Mouse (Mus musculus) granulocyte monocyte progenitor cell, adult 5-6 weeks (primary cell): ENCODE results near the gene Sv2b. TPM values are rescaled to one million over a fixed set of nuclear protein-coding genes. Genes with fewer than 3 reads are reported as not detected.
A peak's percentile ranks its signal among the peaks of the same experiment; 100 is the strongest.
"Not testable (repeated sequence)": the region's sequence is repeated elsewhere in the genome, so short reads cannot be mapped to it uniquely, and the experiment has no call there.

Experiments
- ATAC-seq: replicated peaks from 2 replicates; pipeline ENCODE4 v1.8.0; 2016; ENCODE audit warnings: mild to moderate bottlenecking, moderate TSS enrichment, inconsistent platforms; ENCODE audit not compliant: poor library complexity, severe bottlenecking
- total RNA-seq, 2 experiments: library from RNA; stranded (forward) in 1 of 2; stranded (reverse) in 1 of 2; fragments of 200-712, 200-1000 nt in 1 of 2; fragments of >200 nt in 1 of 2; fragmentation: Nextera tagmentation in 1 of 2; gene quantifications; 2 replicates each; pipeline ENCODE4 v1.2.3; 2014 to 2017

The Sv2b gene
- total RNA-seq (2014; fragmentation: Nextera tagmentation) (not detected in 2 replicates), total RNA-seq (2017) (not detected in 2 replicates)

DNA sequence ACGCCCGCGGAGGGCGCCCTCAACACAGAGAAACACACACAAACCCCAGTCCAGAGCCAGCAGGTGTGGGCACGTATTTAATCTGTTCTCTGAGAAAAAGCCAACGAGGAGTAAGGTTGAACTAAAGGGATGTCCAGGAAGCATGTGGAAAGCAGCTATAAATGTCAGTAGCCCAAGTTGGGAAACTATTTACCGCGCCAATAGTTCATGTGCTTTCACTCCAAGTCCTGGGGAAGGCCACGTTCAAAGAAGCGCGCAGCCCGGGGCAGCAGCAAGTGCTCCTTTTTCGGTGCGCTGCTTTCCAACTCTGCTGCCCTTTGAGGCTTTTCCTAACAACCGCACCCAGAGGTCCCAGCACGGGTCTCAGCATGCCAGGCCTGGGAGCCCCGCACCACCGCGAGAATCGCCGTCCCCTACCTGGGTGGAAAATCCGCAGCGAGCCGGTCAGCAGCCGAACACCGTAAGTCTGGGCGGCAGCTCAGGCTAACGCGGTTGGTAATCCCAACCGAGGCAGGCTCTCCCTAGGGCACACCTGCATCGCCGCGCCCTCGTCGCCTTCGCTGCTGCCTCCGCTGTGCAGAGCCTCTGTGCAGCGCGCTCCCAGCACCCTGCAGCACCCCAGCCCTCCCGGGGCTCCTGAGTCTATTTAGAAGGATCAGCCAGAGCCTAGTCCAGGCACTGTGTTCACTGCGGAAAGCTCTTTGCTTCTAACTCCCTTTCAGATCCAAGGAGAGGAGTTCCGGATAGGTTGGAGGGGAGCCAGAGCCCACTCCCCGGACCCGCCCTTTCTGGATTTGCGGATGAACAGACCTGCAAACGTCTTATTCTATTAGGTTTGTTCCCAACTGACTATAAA, at the start of gene Sv2b:
Gene Sv2b (minus strand): TSS at position 806 of the 856 bp plus-strand sequence.
- ATAC-seq, result peak; percentile 44

DNA sequence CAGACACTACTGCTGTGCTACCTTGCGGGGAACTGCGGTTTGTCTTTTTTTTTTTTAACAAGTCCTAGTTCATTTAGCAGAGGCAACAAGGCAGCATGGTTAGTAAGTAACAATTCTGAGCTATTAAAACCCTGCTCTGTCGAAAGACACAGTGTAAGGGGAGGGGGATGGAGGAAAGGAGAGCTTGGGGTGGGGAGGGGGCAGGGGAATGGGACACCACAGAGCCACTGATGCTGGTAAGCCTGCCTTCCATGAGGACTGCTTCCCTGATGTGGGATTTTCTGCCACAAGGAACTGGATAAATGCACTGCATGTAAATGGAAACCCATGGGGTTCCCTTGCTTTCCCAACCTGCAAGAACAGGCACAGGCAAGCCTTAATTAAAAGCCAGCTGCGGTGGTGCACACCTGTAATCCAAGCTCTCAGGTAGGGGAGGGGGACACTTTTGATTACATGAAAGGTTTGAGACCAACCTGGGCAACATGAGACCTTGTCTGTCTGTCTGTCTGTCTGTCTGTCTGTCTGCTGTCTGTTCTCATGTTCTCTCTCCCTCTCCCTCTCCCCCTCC, 49.3 kb upstream of the Sv2b start:
- ATAC-seq, result no peak

GRCm38 (mm10) chr7:75355521-75355920, 46.5 kb upstream of the Sv2b start:
- ATAC-seq, result no peak

- ATAC-seq, result no peak
Measured at GRCm38 (mm10) chr7:75352777-75353374, 43.8 kb upstream of the Sv2b start.

DNA sequence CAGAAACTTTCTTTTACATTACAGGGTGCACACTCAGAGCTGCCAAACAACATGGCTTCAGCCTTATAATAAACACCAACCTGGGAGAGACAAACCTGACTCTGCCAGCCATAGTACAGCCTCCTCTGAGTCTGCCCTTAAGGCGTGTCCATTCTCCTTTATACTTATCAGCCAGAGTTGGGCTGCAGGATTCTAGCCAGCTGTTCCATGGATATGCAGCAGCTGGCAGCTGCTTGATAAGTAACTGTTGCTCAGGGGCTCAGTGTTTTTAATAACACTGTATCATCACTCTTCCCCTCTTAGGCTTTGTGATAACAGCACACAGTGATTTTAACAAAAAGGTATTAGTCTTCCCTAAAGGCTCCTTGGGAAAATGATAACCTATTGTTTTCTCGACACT, 41.1 kb upstream of the Sv2b start:
- ATAC-seq, result no peak

- no peak for ATAC-seq
Measured at GRCm38 (mm10) chr7:75332311-75332710, 23.2 kb upstream of the Sv2b start.

GRCm38 (mm10) chr7:75329740-75330142, 20.7 kb upstream of the Sv2b start:
- no peak for ATAC-seq

- no peak for ATAC-seq
Measured at GRCm38 (mm10) chr7:75328721-75329362, 19.8 kb upstream of the Sv2b start.

- ATAC-seq, result no peak
Measured at GRCm38 (mm10) chr7:75325273-75325672, 16.2 kb upstream of the Sv2b start.

DNA sequence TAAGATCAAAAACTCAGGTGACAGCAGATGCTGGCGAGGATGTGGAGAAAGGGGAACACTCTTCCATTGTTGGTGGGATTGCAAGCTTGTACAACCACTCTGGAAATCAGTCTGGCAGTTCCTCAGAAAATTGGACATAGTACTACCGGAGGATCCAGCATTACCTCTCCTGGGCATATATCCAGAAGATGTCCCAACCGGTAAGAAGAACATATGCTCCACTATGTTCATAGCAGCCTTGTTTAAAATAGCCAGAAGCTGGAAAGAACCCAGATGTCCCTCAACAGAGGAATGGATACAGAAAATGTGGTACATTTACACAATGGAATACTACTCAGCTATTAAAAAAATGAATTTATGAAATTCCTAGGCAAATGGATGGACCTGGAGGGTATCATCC, 13.7 kb upstream of the Sv2b start:
- not testable (repeated sequence) for ATAC-seq

DNA sequence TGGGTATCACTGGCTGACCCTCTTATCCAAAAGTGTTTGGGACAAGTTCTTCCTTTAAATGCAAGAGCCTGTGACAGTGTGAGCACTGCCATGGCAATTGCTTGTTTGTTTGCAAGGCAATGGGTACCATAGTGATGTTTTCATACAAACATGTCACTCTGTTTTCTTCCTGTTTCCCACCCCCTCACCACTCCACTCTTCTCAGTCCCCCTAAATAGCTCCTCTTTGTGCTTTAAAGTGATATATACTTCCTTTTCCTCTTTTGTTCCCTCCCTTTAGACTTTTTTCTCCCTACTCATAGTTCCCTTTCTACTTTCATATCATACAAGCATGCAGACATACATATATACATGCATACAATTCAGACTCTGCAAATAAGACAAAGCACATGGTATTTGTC, 10.9 kb upstream of the Sv2b start:
- peak; percentile 61 for ATAC-seq

- ATAC-seq, result peak; percentile 65
Measured at GRCm38 (mm10) chr7:75318320-75318719, 9.3 kb upstream of the Sv2b start.

DNA sequence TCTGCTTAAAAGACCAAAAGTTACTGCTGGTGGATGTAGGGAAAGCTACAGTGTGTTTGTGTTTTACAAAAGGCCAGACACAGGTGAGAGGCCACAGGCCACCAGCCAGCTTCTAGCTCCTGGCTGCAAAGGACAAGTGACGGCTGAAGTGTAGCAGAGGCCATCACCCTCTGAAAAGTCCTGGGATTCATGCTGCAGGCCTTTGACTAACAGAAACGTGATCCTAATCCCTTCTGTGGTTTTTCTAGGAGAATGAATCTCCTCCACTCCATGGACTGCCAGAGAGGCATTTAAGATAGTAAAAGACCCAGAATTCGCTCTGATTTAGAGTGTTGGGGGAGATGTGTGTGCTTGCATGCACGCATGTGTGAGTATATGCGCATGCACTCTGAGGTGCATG, 5.8 kb upstream of the Sv2b start:
- no peak for ATAC-seq

DNA sequence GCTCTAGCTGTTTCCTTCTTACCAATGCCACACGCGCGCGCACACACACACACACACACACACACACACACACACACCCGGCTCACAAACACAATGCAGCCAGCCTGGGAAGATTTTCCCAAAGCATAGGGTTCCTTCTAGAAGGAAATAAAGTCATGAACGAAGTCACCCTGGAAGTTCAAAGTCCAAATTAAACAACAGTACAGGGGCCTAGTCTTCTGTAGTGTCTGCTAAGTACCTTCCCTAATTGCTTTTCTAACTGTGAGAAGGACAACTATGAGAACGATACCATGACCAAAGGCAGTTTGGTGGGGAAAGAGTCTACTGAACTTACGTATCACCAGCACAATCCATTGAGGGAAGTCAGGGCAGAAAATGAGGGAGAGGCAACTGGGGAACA, 508 bp upstream of the Sv2b start:
- ATAC-seq, result no peak

GRCm38 (mm10) chr7:75308140-75308456, 964 bp downstream of the Sv2b start:
- no peak for ATAC-seq

DNA sequence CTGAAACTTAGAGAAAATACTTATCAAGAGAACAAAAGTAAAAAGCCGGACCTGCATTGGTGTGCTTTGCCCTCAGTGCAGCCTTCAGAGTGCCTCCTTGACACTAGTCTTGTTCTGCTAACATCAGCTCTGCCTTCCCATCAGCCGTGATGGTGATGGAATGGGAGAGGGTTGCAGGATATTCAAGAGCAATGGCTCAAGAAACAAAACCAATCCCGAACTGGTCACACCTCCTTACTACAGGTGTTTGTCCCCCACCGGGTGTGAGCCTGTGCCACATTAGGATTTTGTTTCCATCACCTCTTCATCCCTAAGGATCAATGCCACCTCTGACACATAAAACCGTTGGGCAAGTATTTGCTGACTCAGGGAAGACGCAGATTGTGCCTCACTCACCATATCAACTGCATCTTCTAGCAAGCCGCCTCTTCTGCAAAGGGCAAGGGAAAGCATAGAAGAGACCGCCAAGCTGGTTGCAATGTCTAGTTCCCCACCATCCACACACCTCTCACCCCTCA, 1.4 kb downstream of the Sv2b start:
- ATAC-seq, result no peak

- no peak for ATAC-seq
Measured at GRCm38 (mm10) chr7:75305901-75306465, 3.1 kb downstream of the Sv2b start.

DNA sequence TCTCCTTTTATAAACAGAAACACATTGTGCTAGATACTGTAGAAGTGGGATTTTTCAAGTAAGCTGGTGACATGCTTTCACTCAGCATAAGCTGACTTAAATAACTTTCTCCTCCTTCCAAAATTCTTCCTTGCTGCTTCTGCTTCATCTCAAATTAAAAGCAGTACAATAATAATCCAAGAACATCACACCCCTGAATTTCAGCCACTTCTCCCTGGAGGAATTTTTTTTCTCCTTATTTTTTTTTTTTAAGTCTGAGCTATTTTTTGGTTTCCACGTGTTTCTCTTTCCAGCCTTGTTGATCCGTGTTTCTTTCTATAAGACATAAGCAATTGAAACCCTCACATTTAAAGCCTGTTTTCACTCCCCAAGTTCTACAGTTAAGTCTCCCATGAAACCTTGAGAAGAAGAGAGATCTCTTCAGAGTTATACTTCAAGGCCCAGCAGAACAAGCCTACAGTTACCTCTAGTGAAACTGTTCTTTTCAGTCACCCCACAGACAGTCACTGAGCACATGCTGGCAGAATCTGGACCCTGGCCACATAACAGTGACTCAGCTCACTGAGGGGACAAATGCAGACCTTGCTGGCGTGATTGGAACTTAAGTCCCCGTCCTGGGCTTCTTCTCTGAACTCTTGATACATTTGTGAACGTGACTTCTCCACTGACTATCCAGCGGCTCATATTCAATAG, 6.4 kb downstream of the Sv2b start:
- no peak for ATAC-seq

DNA sequence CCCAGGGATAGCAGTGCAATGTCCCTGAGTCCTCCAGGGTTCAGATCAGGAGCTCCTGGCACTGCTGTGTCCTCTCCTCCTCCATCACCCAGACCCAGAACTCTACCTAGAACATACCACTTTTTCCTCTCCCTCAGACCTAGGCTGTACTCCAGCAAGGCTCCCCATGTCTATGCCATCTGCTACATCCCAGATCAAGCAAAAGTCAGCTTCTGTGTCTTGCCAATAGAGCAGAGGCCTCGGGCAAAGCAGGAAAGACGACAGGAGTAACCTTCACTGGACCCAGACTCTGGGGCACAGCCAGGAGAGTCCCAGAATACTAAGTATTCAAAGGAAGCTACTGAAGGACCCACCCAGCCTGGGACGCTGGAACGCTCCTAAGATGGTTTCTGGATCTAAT, 9.8 kb downstream of the Sv2b start:
- no peak for ATAC-seq

DNA sequence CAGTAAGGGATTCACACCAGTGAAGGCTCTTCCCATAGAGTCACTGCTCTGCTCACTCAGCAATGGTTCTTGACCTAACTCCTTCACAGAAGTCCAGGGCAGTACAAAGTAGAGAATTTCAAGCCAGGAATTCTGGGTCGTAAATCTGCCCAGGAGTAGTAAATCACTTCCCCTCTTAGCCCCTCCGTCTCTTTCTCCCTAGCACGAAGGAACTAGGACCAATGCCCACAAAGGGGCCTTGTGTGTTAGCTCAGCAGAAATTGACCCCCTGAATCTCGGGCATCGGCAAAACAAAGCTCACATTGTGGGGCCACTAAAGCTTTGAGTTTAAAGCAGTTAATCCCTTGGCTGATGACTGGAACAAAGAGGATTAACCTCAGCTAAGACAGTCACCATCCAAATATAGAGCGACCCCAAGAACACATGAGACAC, 12.4 kb downstream of the Sv2b start:
- ATAC-seq, result no peak
